Mouse (Mus musculus) C2C12 (cell line): ENCODE measurements around the gene Slc44a5.

Experiments
- CEBPB ChIP-seq: IDR thresholded peaks from one replicate; pipeline ENCODE4 v1.6.1; 2011; ENCODE audit warnings: low read depth, mild to moderate bottlenecking, control low read depth, moderate library complexity
- CTCF ChIP-seq: IDR thresholded peaks from one replicate; pipeline ENCODE4 v1.5.1; 2011; ENCODE audit not compliant: control insufficient read depth, insufficient read depth, insufficient read length
- MAX ChIP-seq: IDR thresholded peaks from one replicate; pipeline ENCODE4 v1.6.1; 2011; ENCODE audit warnings: mild to moderate bottlenecking, control low read depth
- MYOD1 ChIP-seq: IDR thresholded peaks from one replicate; pipeline ENCODE4 v1.6.1; 2011; ENCODE audit warnings: low read depth; ENCODE audit not compliant: control insufficient read depth, insufficient read length
- MYOG ChIP-seq: IDR thresholded peaks from one replicate; pipeline ENCODE4 v1.6.1; 2011; ENCODE audit not compliant: control insufficient read depth, insufficient read length; ENCODE audit errors: extremely low read depth
- USF1 ChIP-seq: IDR thresholded peaks from one replicate; pipeline ENCODE4 v1.6.1; 2011; ENCODE audit warnings: low read depth, mild to moderate bottlenecking, control low read depth, moderate library complexity

DNA sequence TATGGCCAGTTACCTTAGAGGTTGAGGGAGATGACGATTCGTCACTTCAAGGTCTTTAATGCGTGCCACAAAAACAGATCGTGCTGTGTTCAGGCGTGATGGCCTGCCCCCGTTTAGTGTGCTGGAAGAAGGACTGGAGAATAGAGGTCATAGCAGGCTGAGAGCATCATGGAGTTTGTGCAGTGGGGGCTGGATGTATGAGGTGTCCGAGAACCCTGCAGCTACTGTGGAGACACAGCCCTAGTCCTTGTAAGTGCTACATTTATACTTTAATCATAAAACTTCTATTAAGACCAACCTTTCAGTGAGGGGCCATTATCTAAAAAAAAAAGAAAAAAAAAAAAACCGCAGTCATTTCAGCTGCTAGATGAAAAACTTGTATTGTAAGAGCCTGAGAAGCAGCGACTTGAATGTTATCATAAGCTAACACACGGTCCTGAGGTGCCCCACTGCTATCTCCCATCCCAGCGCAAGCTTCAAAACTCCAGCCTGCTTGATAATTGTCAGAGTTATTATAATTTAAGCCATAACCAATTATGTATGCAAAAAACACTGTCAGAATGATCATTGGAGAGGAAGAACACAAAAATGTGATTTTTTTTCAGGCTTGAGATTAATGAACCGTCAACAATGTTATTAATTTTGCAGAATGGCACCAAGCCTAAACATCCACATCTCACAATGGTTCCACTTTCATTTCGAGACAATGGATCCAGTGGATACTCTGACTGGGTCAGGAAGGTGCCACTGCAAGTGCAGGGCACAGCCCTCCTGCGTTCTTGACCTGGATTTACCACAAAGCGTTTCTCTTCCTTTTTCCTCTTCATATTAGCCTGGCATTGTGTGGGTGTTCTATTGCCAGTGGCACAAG lies 118.5 kb downstream of the Slc44a5 start:
- no peak for TF ChIP-seq MYOG
- TF ChIP-seq CEBPB = no peak
- no peak for TF ChIP-seq USF1
- no peak for TF ChIP-seq CTCF
- TF ChIP-seq MYOD1 = no peak
- no peak for TF ChIP-seq MAX
